Mouse (Mus musculus): ENCODE measurements around the gene Arpc3. TPM values are rescaled to one million over a fixed set of nuclear protein-coding genes. Genes with fewer than 3 reads are reported as not detected.

The Arpc3 gene
- polyA plus RNA-seq, 1 experiment from 2014 or later, result 168 TPM

Other genes with a start within 250 kb of the Arpc3 start
- 188 and 193 TPM in 2 replicates for gene Ppp1cc, start 233.6 kb upstream of the Arpc3 start, polyA plus RNA-seq (2015; fragmentation: Nextera tagmentation; extraction: Ambion mirVana)
- gene Hvcn1, start 185.1 kb upstream of the Arpc3 start, polyA plus RNA-seq (2015; fragmentation: Nextera tagmentation; extraction: Ambion mirVana), result 1.7 and 1.8 TPM in 2 replicates
- gene Tctn1, start 127.4 kb upstream of the Arpc3 start, polyA plus RNA-seq (2015; fragmentation: Nextera tagmentation; extraction: Ambion mirVana), result 5.4 and 7.3 TPM in 2 replicates
- 7.1 and 7.6 TPM in 2 replicates for gene Pptc7, start 107.5 kb upstream of the Arpc3 start, polyA plus RNA-seq (2015; fragmentation: Nextera tagmentation; extraction: Ambion mirVana)
- 23.9 and 28.9 TPM in 2 replicates for gene Rad9b, start 37.6 kb upstream of the Arpc3 start, polyA plus RNA-seq (2015; fragmentation: Nextera tagmentation; extraction: Ambion mirVana)
- gene Vps29, start 37.5 kb upstream of the Arpc3 start, polyA plus RNA-seq (2015; fragmentation: Nextera tagmentation; extraction: Ambion mirVana), result 320 and 347 TPM in 2 replicates
- gene Gpn3, start 20.0 kb upstream of the Arpc3 start, polyA plus RNA-seq (2015; fragmentation: Nextera tagmentation; extraction: Ambion mirVana), result 42.3 and 42.7 TPM in 2 replicates
- 135 and 139 TPM in 2 replicates for gene Fam216a, start 19.5 kb upstream of the Arpc3 start, polyA plus RNA-seq (2015; fragmentation: Nextera tagmentation; extraction: Ambion mirVana)
- gene Anapc7, start 29.8 kb downstream of the Arpc3 start, polyA plus RNA-seq (2015; fragmentation: Nextera tagmentation; extraction: Ambion mirVana), result 44.3 and 45.9 TPM in 2 replicates
- 44.4 and 45.6 TPM in 2 replicates for gene Atp2a2, start 110.3 kb downstream of the Arpc3 start, polyA plus RNA-seq (2015; fragmentation: Nextera tagmentation; extraction: Ambion mirVana)
- 71.6 and 86.7 TPM in 2 replicates for gene Ift81, start 222.6 kb downstream of the Arpc3 start, polyA plus RNA-seq (2015; fragmentation: Nextera tagmentation; extraction: Ambion mirVana)